Mouse (Mus musculus): ENCODE measurements around the gene Prss48. TPM values are rescaled to one million over a fixed set of nuclear protein-coding genes. Genes with fewer than 3 reads are reported as not detected.
"Not testable (repeated sequence)": the region's sequence is repeated elsewhere in the genome, so short reads cannot be mapped to it uniquely, and the experiment has no call there.

Gene Prss48
- polyA plus RNA-seq, 1 experiment = not detected

DNA sequence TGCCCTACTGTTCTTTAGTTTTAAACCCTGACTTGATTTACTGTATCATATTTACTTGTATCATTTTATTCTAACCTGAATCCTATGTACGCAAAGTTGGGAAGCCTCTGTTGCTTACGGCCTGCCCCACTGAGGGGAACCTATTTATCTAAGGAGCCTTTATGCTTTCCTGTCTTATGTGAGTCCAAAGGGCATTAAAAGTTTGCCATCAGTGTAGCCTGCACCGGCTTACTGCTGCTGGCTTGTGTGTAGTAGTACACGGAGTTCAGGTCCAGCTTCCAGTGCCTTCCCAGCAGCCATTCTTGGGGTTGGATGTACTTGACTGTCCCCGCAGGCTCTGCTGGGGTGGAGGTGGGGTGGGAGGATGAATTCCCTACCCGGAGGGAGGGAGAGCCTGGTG lies 17.8 kb downstream of the Prss48 start:
- no peak overlapping the region for H3K4me3 ChIP-seq (replicated peaks; ENCODE audit: extremely low read depth, low read depth, low read length)
- H3K4me1 ChIP-seq (ENCODE audit: control insufficient read depth, insufficient read depth, low read length) = peaks cover 3% of the 10 kb centered on the region; the same call in 1 of the 2 replicates
- DNase-seq = no peak
- TF ChIP-seq CTCF (IDR thresholded peaks at IDR 0.05; ENCODE audit: insufficient read depth, low read length) (no peak), POLR2A (IDR thresholded peaks at IDR 0.05; ENCODE audit: borderline replicate concordance, extremely low read depth, low read depth, low read length) (no peak)
- WGBS = 94% methylated on average over 6 of the region's 6 CpGs

DNA sequence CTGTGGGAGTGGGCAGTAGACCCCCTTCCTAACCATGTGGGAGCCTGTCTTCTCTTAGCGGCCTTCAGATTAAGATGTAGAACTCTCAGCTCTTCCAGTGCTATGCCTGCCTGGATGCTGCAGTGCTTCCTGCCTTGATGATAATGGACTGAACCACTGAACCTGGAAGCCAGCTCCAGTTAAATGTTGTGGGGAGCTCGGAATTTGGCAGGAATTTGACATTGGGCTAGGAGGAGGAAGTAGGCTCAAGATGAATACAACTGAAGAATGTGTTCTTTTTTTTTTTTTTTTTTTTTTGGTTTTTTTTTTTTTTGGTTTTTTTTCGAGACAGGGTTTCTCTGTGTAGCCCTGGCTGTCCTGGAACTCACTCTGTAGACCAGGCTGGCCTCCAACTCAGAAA lies 20.5 kb downstream of the Prss48 start:
- WGBS = 78% methylated on average over 3 of the region's 3 CpGs

DNA sequence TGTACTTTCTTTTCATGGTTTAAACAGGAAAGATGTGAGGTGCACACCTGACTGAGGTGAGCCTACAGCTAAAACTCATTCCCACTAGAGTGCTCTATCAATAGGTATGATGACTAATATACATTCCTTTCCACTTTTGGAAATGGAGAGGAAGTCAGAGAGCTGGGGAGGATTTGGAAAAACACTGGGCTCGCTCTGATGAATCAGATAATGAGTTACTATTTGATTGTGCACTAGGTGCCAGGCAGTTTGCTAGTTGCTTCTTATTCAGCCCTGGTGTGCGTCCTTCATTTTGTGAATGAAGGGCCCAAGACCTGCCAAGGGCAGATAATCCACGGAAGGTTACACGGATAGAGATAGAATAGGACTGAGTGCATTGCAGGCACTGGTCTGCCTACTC lies 22.3 kb downstream of the Prss48 start:
- peaks cover 9% of the 10 kb centered on the region for H3K4me1 ChIP-seq (ENCODE audit: control insufficient read depth, insufficient read depth, low read length)
- DNase-seq = no peak
- 57% methylated on average over 4 of the region's 4 CpGs for WGBS
- TF ChIP-seq POLR2A (IDR thresholded peaks at IDR 0.05; ENCODE audit: borderline replicate concordance, extremely low read depth, low read depth, low read length) (no peak), CTCF (IDR thresholded peaks at IDR 0.05; ENCODE audit: insufficient read depth, low read length) (no peak)
- no peak overlapping the region for H3K4me3 ChIP-seq (replicated peaks; ENCODE audit: extremely low read depth, low read depth, low read length)

More for the DNA sequence above, 20.5 kb downstream of the Prss48 start:
- H3K4me3 ChIP-seq (replicated peaks; ENCODE audit: extremely low read depth, low read depth, low read length); H3K4me1 ChIP-seq (ENCODE audit: control insufficient read depth, insufficient read depth, low read length); DNase-seq: not testable (repeated sequence)

DNA sequence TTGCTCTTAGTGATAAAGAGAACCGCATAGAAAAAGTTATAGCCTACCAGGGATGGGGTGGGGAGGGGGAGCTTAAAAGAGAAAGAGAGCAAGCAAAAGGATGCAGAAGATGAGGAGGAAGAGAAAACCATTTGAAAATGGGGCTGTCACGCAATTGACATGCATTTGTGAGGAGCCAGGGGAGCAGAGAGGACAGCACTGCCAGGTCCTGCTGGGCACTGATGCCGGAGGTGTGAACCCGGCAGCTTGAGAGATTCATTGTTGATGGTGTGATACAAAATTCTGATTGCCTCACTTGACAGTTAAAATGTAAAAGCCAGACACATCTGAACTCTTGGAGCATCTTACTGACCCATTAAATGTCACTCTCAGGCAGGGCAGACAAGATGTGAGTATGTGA lies 27.8 kb downstream of the Prss48 start:
- WGBS = 79% methylated on average over 4 of the region's 4 CpGs
- DNase-seq = no peak
- no peak overlapping the region for H3K4me3 ChIP-seq (replicated peaks; ENCODE audit: extremely low read depth, low read depth, low read length)
- peaks cover 12% of the 10 kb centered on the region for H3K4me1 ChIP-seq (ENCODE audit: control insufficient read depth, insufficient read depth, low read length)
- TF ChIP-seq POLR2A (IDR thresholded peaks at IDR 0.05; ENCODE audit: borderline replicate concordance, extremely low read depth, low read depth, low read length) (no peak), CTCF (IDR thresholded peaks at IDR 0.05; ENCODE audit: insufficient read depth, low read length) (no peak)

DNA sequence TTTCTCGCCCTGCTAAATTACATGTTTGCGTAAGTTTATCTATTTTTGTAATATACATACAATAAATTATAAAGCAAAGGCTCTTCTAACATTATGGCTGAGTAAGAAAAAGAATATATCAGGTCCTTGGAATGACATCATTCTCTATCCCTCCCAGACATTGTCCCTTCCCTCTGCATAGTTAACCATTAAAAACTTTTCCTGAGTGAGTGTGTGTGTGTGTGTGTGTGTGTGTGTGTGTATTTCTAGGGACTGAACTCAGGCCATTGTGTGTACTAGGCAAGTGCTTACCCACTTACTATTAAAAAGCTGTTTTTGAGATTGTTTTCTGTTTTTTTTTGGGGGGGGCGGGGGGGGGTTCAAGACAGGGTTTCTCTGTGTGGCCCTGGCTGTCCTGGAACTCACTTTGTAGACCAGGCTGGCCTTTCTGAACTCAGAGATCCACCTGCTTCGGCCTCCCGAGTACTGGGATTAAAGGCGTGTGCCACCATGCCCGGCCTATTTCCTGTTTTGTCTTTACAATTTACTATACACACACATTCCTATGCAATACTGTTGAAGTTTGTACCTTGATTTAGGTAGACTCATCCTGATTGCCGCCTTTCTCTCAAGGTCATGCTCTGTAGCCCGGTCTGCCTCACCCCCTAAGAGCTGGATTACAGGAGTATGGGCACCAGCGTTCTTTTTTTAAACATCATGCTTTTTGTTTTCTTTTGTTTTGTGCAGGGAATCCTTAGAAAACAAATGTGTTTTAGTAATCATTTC lies 28.7 kb downstream of the Prss48 start:
- no peak for DNase-seq
- H3K4me3 ChIP-seq (replicated peaks; ENCODE audit: extremely low read depth, low read depth, low read length) = no peak overlapping the region
- TF ChIP-seq CTCF (IDR thresholded peaks at IDR 0.05; ENCODE audit: insufficient read depth, low read length) (no peak), POLR2A (IDR thresholded peaks at IDR 0.05; ENCODE audit: borderline replicate concordance, extremely low read depth, low read depth, low read length) (no peak)
- WGBS = 70% methylated on average over 10 of the region's 10 CpGs
- peaks cover 12% of the 10 kb centered on the region for H3K4me1 ChIP-seq (ENCODE audit: control insufficient read depth, insufficient read depth, low read length)

DNA sequence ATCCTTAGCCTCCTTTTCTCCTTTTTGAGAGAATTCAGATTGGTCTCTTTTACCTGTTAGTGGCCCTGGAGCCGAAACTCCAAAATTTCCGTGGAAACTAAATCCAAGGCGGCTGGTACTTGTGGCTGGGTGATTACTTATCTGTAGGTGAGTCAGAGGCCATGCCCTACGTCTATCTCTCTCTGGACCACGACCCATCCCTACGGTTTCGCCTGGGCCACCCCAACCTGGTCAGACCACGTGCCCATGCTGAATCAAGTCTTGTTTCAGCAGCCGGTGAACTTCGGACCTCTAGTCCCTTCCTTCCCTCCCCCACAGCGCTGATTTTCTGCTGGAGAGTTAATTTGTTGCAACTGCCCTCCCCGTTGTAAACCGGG lies 30.7 kb downstream of the Prss48 start:
- TF ChIP-seq POLR2A (IDR thresholded peaks at IDR 0.05; ENCODE audit: borderline replicate concordance, extremely low read depth, low read depth, low read length) (no peak), CTCF (IDR thresholded peaks at IDR 0.05; ENCODE audit: insufficient read depth, low read length) (no peak)
- Histone ChIP-seq H3K4me3 (replicated peaks; ENCODE audit: extremely low read depth, low read depth, low read length) (peak overlapping the region; percentile 77), H3K4me1 (ENCODE audit: control insufficient read depth, insufficient read depth, low read length) (peaks cover 8% of the 10 kb centered on the region)
- WGBS = 3% methylated on average over 13 of the region's 13 CpGs
- DNase-seq = peak; percentile 54

DNA sequence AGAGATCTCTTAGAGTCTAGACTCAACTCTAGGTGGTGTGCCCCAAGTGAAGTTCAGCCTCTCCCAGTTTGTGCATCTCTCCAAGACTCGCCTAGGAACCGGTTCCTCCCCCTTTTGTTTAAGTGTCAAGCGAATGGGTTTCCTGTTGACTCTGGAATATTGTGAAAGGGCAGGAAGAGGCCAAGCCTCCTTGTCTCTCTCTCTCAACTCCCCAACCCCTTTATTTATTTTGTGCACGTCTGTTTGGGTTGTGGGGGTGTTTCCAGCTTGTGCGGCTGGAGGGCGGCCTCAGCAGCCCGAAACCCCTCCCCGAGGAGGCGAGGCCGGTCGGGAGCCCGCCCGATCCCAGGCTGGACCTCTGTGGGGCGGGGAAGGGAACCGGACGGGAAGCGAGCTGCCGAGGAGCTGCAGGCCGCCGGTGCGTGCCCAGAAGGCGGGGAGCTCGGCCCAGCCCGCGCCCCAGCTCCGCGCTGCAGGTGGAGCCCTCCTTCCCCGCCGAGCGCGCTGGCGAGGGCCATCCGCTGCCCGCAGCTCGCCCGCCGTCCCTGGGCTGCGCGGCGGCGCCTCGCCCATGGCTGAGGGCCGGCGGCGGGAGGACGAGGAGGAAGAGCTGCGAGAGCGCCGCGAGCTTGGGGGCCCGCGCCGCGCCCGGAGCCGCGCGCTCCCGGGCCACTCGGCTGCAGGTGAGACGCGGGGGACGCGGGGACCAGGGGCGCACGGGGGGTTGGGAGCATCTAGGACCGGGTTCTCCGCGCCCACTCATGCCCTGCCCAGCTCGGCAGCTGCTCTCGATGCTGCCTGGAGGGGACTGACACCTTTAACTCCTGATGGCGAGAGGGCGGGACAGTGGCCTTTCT lies 31.3 kb downstream of the Prss48 start, which contains the start of gene Sh3d19:
Gene Sh3d19 (plus strand): TSS at position 368 of the 857 bp plus-strand sequence.
- 1% methylated on average over 66 of the region's 73 CpGs for WGBS
- TF ChIP-seq CTCF (IDR thresholded peaks at IDR 0.05; ENCODE audit: insufficient read depth, low read length) (no peak), POLR2A (IDR thresholded peaks at IDR 0.05; ENCODE audit: borderline replicate concordance, extremely low read depth, low read depth, low read length) (peak; percentile 75; the same call in 1 of the 2 replicates)
- H3K4me1 ChIP-seq (ENCODE audit: control insufficient read depth, insufficient read depth, low read length) = peaks cover 8% of the 10 kb centered on the region
- peak; percentile 85 for DNase-seq
- H3K4me3 ChIP-seq (replicated peaks; ENCODE audit: extremely low read depth, low read depth, low read length) = peak within 1 kb of the TSS; percentile 77

DNA sequence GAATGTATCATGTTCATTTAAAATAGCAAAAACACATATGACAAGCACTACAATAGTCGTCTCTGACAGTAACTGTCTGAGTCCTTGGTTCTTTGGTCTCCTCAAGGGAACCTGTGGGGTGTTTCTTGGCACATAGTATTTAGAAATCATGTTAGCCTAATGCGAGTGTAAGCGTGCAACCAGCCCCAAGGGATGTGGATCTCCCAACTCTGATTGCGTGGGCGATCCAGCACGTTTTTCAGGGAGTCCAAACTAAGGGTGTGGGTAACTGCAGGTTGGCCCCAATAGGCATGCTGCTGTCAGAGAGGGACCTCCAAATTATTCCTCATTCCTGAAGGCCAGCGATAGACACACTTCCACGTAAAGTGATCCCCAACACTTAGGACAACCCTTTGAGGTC lies 33.3 kb downstream of the Prss48 start:
- DNase-seq = no peak
- WGBS = 90% methylated on average over 8 of the region's 8 CpGs
- no peak for TF ChIP-seq CTCF (IDR thresholded peaks at IDR 0.05; ENCODE audit: insufficient read depth, low read length)
- no peak for TF ChIP-seq POLR2A (IDR thresholded peaks at IDR 0.05; ENCODE audit: borderline replicate concordance, extremely low read depth, low read depth, low read length)
- Histone ChIP-seq H3K4me3 (replicated peaks; ENCODE audit: extremely low read depth, low read depth, low read length) (no peak overlapping the region), H3K4me1 (ENCODE audit: control insufficient read depth, insufficient read depth, low read length) (peaks cover 2% of the 10 kb centered on the region; the same call in 1 of the 2 replicates)

DNA sequence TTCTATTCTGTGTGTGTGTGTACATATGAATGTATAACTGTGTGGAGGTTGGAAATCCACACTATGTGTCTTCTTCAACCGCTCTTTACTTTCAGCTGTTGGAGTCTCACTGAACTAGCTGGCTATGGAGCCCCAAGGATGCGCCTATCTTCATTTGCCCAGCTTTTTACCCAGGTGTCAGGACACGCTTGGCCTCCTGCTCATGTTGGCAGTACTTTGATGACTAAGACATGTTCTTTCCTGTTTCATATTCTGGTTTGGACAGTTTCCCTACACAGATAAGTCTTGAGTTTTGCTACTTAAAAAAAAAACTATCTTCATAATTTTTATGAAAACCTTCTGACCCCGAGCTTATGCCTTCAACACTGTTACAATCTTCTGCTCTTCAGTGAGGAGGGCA lies 36.8 kb downstream of the Prss48 start:
- no peak for DNase-seq
- TF ChIP-seq POLR2A (IDR thresholded peaks at IDR 0.05; ENCODE audit: borderline replicate concordance, extremely low read depth, low read depth, low read length) = no peak
- no peak for TF ChIP-seq CTCF (IDR thresholded peaks at IDR 0.05; ENCODE audit: insufficient read depth, low read length)
- H3K4me3 ChIP-seq (replicated peaks; ENCODE audit: extremely low read depth, low read depth, low read length) = no peak overlapping the region
- H3K4me1 ChIP-seq (ENCODE audit: control insufficient read depth, insufficient read depth, low read length) = peaks cover 7% of the 10 kb centered on the region
- WGBS = 70% methylated on average over 4 of the region's 4 CpGs
